Mouse (Mus musculus) thymus, postnatal 0 days (tissue): Measurements from ENCODE around the gene F2rl2. TPM values are rescaled to one million over a fixed set of nuclear protein-coding genes. Genes with fewer than 3 reads are reported as not detected.

Experiments
- DNase-seq: peaks from one replicate; pipeline ENCODE4 v3.0.0-alpha.2; 2015; ENCODE audit warnings: low spot score
- polyA plus RNA-seq: library from polyadenylated mRNA; unstranded; fragments of >200 nt; fragmentation: Nextera tagmentation; extraction: Ambion mirVana; gene quantifications from 2 replicates; pipeline ENCODE4 v1.2.1, GENCODE M21; 2015

Gene F2rl2
- 0.56 and 0.76 TPM in 2 replicates for polyA plus RNA-seq

DNA sequence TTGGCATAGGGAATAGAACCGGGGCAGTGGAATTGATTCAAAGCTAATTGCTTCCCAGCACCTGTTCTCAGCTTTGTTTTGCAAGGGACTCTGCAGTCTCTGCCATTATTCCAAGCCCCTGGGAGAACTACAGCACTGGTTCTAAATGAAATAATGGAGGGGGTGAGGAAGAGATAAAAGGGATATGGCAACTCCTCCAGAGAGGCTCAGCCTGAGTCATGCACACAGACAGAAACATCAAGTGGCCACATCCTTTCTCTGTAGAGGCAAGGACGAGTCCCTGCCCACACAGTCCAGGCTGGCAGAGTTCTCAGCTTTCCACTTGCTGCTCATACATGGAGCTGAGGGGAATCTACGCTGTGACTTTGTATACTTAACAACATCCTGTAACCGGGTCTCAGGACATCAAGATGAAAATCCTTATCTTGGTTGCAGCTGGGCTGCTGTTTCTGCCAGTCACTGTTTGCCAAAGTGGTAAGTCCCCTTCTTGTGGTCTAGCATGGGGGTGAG, at the start of gene F2rl2:
F2rl2 (plus strand) TSS at position 200 of the 510 bp plus-strand sequence.
- DNase-seq: peak; percentile 57

DNA sequence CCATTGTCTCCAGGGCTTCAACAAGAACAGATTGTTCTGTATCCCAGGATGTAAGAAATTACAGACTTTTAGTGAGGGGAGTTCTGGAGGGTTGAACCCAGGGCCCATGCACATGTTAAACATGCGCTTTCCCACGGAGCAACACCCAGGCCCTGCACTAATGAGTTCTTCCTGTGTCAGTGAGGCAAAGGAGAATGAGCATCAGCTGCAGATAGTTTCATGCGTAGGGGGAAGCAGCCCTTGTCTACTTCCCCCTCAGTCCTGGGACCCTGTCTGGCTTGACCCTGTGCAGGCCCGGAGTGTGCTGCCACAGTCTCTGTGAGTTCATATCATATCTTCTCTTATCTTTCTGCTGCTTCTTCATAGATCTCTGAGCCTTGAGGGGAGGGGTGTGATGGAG, 49.4 kb upstream of the F2rl2 start:
- DNase-seq: no peak

DNA sequence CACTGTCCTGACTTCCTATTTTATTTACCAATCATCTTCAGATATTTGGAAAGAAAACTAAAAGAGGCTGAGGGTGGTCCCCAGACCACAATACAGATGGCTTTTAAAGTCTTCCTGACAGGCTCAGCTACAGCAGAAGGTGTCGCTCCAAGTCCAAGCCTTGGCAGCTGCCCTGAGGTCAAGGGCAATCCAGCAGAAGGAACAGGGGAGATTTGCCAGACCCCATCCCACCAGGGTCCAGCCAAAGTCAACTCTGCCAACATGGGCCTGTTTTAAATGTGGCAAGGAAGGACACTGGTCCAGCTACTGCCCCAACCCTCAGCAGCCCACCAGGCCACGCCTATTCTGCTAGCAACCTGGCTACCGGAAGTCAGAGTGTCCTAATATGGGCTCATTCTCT, 46.7 kb upstream of the F2rl2 start:
- no peak for DNase-seq

DNA sequence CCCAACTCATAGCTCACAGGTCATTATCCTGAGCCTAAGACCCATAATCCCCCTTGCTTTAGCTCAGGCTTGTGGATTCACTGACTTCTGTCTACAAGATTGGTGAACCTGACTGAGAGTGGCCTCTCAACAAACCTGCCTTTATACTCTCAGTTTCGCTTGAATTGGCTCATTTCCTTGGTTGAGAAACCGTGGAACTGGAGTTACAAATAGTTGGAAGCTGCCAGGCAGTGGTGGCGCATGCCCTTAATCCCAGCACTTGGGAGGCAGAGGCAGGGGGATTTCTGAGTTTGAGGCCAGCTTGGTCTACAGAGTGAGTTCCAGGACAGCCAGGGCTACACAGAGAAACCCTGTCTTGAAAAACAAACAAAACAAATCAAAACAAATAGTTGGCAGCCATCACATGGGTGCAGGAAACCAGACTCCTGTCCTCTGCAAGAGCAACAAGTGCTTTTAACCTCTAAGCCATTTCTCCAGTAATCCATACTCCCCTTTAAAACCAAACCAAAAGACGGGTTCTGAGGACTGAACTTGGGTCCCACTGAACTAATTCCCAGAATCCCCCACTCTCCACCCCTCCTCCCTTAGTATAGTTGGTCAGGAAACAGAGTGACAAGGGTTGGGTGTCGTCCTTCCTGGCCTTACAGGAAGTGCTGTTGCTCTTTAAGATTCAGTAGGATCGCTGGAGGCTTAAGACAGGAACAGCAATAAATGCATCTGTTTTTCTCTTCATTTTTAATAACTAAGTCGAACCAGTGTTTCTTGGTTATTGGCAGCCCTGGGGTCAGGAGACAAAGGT, 44.6 kb upstream of the F2rl2 start:
- DNase-seq: no peak

DNA sequence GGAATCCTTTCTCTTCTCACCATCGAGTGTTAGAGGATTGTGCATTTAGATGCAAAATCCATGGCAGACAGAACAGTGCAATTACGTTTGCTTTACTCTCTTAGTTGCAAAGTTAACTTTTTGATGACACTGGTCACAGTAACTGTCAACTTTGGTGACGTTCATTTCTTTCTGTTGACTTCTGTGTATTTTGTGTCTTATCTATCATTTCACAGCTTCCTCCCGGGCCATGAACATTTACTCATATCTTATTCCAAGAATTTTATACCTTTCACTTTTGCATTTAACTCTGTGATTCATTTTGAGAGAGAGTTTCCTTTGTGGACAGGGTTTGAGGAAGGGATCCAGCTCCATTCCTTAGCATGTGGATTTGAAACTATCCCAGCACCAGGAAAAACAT, 43.0 kb upstream of the F2rl2 start:
- no peak for DNase-seq

DNA sequence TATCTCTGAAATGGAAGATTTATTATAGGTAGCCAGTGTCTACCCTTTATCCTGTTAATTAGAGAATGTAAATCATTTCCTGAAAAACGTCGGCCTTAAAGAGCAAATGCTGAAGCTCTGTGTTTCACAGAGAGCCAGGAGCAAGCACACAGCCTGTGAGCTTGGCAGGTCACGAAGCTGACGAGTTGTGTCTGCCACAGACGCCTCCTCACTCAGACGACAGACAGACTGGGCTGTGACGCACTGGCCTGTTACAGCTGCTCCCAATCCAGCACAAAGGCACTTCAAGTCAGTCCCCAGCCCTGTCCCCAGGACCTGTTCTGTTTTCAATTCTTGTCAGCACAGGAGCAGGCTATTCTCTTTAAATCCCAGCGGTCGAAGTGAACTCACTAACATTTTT, 41.4 kb upstream of the F2rl2 start:
- no peak for DNase-seq

DNA sequence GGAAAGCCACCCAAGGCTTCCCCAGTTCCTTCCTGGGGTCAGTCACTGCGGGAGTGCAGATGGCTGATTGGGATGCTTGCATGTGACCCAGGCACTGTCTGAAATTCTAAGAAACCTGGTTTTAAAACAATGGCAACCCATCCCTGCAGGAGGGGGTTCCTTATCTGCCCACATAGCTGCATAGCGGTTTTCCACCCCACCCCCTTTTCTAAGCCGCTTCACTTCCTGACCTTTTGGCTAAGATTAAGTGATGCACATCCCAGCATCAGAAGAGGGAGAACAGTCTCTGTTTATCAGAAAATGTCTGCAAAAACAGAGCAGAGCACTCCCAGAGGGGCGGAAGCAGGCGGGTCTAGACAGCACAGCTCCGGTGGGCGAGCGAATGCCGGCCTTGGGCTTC, 39.5 kb upstream of the F2rl2 start:
- peak; percentile 2 for DNase-seq

DNA sequence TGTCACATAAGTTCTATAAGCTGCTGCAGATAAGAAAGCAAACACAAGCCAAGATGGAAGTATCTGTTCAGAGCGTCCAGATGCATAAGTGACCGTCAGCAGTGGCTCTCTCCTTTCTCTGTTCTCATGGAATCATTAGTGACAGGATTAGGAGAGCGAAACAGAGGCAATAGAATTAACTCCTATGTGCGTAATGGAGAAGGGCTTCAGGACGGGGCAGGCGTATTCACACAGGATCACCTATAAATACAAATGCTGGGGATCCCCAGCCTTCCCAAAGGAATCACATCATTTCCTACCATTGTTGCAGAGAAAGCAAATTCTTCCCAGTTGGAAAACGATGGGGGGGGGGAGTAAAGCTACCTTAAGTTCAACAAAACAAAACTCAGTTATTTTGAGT, 37.2 kb upstream of the F2rl2 start:
- no peak for DNase-seq

DNA sequence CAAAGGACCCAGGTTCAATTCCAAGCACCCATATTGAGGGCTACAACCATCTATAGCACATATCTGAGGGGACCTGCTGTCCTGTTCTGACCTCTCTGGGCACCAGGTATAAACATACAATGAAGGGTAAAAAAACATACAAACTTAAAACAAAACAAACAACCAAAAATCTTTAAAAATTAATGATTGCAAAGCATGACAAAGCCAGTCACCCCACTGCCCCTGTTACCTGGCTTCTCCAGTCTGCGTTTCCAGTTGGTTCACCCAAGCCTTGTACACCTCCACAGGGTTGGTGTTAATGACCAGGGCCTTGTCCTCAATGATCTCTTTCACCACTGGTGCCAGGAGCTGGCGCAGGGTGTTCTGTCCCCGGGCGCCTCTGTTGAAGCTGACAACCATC, 32.8 kb upstream of the F2rl2 start:
- no peak for DNase-seq

DNA sequence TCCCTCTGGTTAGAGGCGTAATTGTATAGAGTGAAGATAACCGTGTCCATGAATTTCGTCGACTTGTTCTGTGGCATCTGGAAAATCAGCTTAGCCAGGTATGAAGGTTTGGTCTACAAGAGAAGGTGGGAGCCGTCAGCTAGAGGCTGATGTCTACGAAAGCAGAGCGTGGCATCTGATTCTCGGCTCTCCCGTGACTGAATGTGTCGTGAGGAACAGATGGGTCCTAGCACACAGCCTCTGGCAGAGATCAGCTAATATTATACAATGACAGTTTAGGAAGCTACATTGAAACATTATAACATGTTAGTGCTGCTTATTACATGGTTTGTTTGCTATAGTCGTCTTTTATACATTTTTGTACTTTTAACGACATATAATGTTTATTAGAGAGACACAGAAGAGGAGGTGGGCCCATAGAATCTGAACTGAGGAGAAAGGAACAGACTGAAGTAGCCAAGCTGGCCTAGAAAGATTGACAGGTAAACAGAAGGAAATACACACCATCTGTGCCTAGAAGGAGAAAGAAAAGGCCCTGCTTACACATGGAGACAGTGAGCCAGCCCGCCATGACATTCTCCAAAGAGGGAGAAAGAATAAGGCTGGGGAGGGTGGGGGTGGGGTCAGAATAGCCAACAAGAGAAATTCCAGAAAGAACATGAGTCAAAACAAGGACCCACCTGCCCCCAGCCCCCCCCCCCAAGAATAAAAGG, 30.9 kb upstream of the F2rl2 start:
- no peak for DNase-seq

DNA sequence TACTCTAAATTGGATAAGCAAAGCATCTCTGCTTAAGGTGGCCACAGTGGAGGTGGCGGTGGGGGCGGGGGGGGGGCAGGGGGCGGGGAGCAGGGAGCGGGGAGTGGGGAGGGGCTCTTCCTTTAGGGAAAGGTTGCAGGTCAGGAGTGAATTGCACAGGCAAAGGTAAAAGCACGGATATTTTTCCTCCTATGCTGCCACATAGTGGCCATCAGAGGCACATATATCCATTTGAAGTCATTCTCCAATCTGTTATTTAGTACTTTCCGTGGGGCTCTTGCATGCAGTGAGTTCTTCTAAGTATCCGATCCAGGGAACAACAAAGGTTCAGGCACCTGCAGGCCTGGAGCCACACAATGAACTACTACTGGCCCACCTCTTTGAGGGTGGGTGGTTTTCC, 29.4 kb upstream of the F2rl2 start:
- no peak for DNase-seq

DNA sequence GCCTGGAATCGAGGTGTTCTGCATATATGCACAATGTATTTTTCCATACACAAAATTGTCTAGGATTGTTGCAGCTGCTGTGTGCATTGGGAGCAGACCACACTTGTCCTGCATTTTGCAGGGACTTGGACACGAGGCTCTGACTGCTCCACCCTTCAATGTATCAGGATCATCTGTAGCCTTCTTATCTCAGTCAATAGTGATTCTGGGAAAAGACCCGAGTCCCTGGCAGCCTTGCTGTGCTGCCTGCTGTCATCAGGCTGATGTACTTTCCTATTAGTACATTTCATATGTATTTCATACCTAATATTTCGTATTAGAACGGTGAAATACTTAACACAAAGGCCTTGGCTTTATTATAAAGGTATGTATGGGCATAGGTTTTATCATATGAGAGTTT, 26.1 kb upstream of the F2rl2 start:
- no peak for DNase-seq

DNA sequence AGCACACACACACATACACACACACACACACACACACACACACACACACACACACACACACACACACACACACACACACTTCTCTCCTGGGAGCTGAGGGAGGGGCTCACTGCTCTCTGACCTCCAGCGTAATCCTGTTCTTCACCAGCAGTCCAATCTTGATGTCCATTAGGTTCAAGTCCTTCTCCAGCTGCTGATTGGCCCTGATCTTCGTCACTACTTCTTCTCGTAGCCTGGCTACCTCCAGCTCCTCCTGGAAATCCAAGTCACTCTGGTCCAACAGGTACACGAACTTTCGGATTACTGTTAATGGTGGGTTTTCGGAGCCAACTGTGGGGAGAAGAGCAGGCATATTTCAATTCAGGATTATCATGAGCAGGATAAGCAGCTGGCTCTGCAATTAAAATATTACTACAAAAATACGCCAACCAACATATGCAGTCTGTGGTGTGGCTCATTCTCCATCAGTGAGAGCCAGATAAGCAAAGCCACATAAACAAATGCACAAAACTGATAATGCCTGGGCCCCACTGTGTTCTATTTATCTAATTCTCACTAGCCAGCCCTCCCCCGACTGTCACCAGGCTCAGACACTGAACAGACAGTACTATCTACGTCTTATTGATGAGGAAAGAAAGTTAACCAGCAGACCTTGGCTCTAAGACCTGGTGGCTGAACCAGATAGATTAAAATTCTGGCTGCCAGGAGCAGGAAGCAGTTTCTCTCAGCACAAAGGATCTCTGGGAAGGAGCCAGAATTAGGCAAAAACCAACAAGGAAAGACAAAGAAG, 25.4 kb upstream of the F2rl2 start:
- DNase-seq: no peak

DNA sequence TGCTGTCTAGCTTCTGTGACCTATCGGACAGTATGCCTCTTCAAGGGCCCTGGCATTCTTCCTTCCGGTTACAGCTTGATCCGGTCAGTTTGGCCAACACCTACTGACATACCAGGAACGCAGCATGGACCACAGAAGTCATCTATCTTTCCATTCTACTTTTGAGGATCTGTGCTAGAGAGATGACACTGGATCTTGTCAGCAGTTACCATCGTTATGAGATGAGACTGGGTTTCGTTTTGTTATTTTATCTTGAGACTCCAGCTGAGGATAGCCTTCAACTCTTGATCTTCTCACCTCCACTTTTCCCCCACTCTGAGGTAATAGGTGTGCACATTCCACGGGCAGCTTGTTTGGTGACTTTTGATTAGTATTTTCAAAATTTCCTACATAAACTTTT, 24.3 kb upstream of the F2rl2 start:
- no peak for DNase-seq

DNA sequence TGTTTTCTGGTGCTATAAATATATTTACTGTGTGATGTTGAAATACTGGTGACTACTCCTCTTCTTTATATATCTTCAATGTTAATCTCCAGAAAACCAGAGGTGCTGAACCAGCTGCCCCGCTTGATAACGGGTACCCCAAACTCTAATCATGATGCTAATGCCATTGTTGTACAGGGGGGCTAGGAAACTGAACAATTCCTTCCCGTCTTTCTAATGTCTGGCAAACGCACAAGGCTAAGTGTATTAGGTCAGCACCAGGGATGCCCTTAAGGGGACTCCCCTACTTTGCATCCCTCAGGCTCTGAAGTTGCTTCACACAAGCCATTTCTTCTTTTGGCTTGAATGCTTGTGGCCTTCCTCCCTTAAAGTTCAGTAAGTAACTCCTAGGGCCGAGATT, 17.6 kb upstream of the F2rl2 start:
- no peak for DNase-seq

DNA sequence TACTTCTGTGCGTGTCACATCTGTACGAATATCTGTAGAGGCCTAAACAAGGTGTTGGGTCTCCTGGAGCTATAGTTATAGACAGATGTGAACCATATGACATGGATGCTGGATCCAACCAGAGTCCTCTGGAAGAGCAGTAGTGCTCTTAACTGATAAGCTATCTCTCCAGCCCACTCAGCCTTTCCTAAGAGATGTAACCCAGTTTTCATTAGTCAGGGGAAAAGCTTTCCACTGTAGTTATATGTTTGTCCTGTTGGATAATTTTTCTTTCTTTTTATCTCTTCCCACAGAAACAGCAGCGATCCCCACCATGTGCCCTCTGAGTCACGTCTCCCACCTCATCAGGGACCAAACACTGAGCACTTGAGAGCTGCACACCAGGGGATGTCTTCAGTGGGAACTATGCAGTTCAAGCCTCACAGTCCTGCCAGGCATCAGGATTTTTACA, 17.1 kb upstream of the F2rl2 start:
- no peak for DNase-seq

DNA sequence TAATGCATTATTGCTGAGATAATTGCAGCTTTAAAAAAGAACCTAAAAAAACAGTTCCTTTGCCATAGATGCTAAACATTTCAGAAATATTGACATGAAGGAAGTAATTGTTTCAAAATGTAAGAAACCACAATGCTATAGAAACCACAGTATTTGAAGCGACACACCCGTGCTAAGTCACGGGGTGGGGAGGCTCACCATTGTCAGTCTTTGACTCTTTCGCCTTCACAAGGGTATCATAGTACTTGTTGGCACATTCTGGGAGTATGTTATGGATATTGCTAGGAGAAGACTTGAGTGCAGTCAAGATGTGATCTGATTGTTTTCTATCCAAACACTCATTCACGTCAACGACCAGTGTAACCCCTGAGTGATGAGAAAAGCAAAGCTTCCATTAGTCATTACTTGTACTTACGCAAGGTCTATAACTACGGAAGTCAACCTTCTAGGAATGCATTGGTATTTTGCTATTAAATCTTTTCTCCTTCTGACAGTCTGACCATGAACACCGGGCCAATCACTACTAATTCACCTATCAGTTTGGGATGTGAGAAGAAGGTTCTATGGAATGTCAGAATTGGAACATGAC, 11.9 kb upstream of the F2rl2 start:
- no peak for DNase-seq

DNA sequence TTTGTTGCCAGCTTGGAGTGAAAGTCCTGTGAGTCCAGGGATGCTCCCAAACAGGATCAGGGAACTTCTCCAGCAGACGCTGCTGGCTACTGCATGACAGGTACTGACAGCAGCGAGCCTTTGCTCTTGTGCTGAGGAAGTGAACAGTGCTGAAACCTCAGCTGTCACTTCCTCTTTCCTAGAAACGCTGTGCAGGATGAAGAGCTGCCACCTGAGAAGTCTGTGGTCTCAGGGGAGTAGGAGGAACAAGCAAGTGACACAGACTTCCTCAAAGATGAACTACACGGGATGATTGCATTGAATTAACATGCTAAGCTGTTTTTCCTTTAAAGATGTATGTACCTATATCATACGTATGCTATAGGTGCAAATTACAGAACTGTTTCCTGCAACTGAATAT, 10.9 kb upstream of the F2rl2 start:
- DNase-seq: peak; percentile 58

DNA sequence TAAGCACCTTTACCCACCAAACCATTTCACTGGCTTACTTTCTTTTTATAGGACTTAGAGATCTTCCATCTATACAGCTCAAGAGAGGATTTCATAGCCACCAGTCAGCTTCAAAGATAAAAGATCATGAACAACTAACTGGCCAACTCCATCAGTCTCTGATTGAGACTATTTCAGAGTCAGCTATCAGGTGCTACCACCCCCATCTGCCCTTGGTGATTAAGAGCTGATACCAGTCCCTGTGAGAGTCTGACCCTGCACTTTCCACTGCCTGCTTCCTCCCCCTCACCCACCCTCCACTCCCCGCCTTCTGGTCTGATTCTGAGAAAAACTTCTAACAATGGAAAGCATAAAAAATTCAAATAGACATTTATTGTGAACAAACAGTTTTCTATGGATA, 8.1 kb upstream of the F2rl2 start:
- DNase-seq: no peak

DNA sequence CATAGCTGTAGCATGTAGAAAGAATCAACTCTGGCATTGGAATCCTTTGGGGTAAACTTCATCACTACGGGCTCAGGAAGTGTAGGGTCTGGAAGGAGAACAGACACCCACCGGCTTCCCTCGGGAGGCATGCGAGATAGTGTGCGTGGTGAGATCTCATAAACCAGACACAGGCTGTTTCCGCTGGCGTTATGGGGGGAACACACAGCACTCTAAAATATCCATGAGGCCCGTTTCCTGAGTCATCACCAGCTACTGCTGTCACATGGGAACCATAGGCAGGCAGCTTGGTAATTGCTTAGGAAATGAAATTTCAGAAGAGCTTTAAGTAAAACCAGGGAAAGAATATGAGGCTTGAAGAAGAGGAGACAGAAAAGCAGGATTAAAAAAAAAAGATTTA, 4.5 kb upstream of the F2rl2 start:
- DNase-seq: no peak

DNA sequence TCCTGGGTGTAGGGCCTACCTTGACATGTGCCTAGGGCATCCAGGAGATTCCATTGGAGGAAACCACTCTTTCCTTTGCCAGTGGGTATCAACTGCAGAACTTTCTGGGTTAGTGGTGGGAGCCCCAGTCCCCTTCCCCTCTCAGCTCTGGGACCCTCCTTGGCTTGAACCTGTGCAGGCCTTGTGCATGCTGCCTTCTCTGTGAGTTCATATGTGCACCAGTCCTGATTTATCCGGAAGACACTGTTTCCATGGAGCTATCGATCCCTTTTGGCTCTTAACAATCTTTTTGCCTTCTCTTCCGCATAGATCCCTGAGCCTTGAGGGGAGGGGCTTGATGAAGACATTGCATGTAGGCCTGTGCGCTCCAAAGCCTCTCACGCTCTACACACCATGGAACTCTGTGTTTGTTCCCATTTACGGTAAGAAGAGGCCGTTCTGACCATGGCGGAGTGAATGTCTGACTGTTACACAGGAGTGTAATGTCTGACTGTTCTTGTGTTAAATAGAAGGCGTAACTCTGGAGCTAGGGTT, 466 bp upstream of the F2rl2 start:
- no peak for DNase-seq
